Mouse (Mus musculus) spleen, adult 18-20 months (tissue): Measurements from ENCODE around the gene Rimkla.

Source experiments
- DNase-seq, 2 experiments: peaks; one replicate each; pipeline ENCODE4 v3.0.0; 2022; ENCODE audit warnings: mixed read lengths in 2 of 2

Gene Rimkla

GRCm38 (mm10) chr4:119465841-119466240 lies 26.6 kb downstream of the Rimkla start:
- DNase-seq, result no peak

GRCm38 (mm10) chr4:119463756-119464419 lies 28.5 kb downstream of the Rimkla start:
- peak; percentile 30 to 44 for DNase-seq

- peak; percentile 23 to 29 for DNase-seq
Observed at GRCm38 (mm10) chr4:119462858-119463755, 29.3 kb downstream of the Rimkla start.

- no peak for DNase-seq
Observed at GRCm38 (mm10) chr4:119462457-119462856, 30.0 kb downstream of the Rimkla start.

GRCm38 (mm10) chr4:119460728-119461141 lies 31.7 kb downstream of the Rimkla start:
- no peak for DNase-seq

GRCm38 (mm10) chr4:119460296-119460695 lies 32.1 kb downstream of the Rimkla start:
- DNase-seq, result no peak

GRCm38 (mm10) chr4:119453533-119453932 lies 38.9 kb downstream of the Rimkla start:
- no peak for DNase-seq

GRCm38 (mm10) chr4:119453128-119453527 lies 39.3 kb downstream of the Rimkla start:
- no peak for DNase-seq

GRCm38 (mm10) chr4:119450436-119450835 lies 42.0 kb downstream of the Rimkla start:
- DNase-seq, result no peak

- DNase-seq, result no peak
Observed at GRCm38 (mm10) chr4:119447786-119448185, 44.6 kb downstream of the Rimkla start.

GRCm38 (mm10) chr4:119447261-119447660 lies 45.2 kb downstream of the Rimkla start:
- DNase-seq, result no peak

GRCm38 (mm10) chr4:119442539-119442938 lies 49.9 kb downstream of the Rimkla start:
- no peak for DNase-seq

- DNase-seq, result no peak
Observed at GRCm38 (mm10) chr4:119441836-119442235, 50.6 kb downstream of the Rimkla start.

- DNase-seq, result no peak
Observed at GRCm38 (mm10) chr4:119437936-119438335, 54.5 kb downstream of the Rimkla start.

GRCm38 (mm10) chr4:119430678-119431077 lies 61.8 kb downstream of the Rimkla start:
- peak in 1 of 2 experiments; percentile 56 for DNase-seq

- DNase-seq, result no peak
Observed at GRCm38 (mm10) chr4:119427680-119428079, 64.7 kb downstream of the Rimkla start.

GRCm38 (mm10) chr4:119425601-119426000 lies 66.8 kb downstream of the Rimkla start:
- DNase-seq, result no peak

- DNase-seq, result no peak
Observed at GRCm38 (mm10) chr4:119425077-119425476, 67.4 kb downstream of the Rimkla start.

- DNase-seq, result peak; percentile 86 to 91
Observed at GRCm38 (mm10) chr4:119422294-119422964, 70.0 kb downstream of the Rimkla start, which contains the start of the genes Ppcs and Zmynd12. Gene Ppcs, minus strand, starts transcription at chr4:119422420. Gene Zmynd12, plus strand, starts transcription at chr4:119422814.

- no peak for DNase-seq
Observed at GRCm38 (mm10) chr4:119421921-119422293, 70.5 kb downstream of the Rimkla start.

GRCm38 (mm10) chr4:119421191-119421590 lies 71.2 kb downstream of the Rimkla start:
- DNase-seq, result no peak

- DNase-seq, result no peak
Observed at GRCm38 (mm10) chr4:119417894-119418293, 74.5 kb downstream of the Rimkla start.

GRCm38 (mm10) chr4:119417270-119417669 lies 75.2 kb downstream of the Rimkla start:
- no peak for DNase-seq
